Mouse (Mus musculus) gastrocnemius, adult 2 months (tissue): ENCODE data around the gene Rps18. TPM values are rescaled to one million over a fixed set of nuclear protein-coding genes. Genes with fewer than 3 reads are reported as not detected.
"Not testable (repeated sequence)": the region's sequence is repeated elsewhere in the genome, so short reads cannot be mapped to it uniquely, and the experiment has no call there.

ENCODE experiments used
- DNase-seq: peaks from one replicate; pipeline ENCODE4 v3.0.0; 2022
- H3K27ac ChIP-seq: fragments of 200-600 bp; 2 replicates; pipeline ENCODE4 v1.8.1; 2022; ENCODE audit warnings: mild to moderate bottlenecking
- H3K4me3 ChIP-seq: fragments of 200-600 bp; 2 replicates; pipeline ENCODE4 v1.8.1; 2022; ENCODE audit warnings: mild to moderate bottlenecking, moderate library complexity
- CTCF ChIP-seq: fragments of 200-600 bp; IDR thresholded peaks from 2 replicates; pipeline ENCODE4 v1.8.1; 2022; ENCODE audit warnings: antibody characterized with exemption, mild to moderate bottlenecking, moderate library complexity
- intact Hi-C: fragments of 180-260 bp; cut with DNase I; formaldehyde crosslinking; loops from one replicate; pipeline ENCODE4 v1.15.1; 2025
- total RNA-seq, 2 experiments: library from RNA; stranded (reverse); gene quantifications; 2 replicates each; pipeline ENCODE4 v1.2.3; 2021

The Rps18 gene
- total RNA-seq, 2 experiments from 2014 or later, result 364 to 443 TPM

DNA sequence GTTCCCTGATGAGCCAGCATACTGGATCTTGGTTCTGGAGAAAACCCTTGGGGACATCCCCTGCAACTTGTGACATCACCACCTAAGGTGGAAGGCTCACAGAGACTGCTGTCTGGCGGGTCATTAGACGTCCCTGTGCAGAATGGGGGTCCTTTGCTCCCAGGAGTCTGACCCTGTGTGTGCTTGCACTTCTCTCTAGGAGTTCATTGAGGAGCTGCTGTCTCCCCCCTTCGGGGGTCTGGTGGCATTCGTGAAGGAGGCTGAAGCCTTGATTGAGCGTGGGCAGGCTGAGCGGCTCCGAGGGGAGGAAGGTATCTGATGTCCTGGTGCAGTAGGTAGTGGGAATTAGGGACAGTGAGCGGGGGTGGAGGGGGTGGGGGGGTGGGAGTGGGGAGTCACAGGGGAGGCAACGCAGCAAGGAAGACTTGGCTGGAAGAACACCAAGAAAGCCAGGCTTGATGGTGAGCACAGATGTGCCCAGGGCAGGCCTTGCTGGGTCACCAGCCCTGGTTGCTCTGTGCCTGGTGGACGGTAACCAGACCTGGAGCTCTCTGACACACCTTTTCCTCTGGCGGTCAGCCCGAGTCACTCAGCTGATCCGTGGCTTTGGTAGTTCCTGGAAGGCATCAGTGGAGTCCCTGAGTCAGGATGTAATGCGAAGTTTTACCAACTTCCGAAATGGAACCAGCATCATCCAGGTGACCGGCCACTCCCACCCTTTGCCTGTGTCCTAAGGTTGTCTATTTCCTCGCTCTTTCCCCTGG is 9.5 kb upstream of the Rps18 start:
- DNase-seq, result no peak
- no peak overlapping the region for H3K27ac ChIP-seq
- intact Hi-C loops, result no loop called here

DNA sequence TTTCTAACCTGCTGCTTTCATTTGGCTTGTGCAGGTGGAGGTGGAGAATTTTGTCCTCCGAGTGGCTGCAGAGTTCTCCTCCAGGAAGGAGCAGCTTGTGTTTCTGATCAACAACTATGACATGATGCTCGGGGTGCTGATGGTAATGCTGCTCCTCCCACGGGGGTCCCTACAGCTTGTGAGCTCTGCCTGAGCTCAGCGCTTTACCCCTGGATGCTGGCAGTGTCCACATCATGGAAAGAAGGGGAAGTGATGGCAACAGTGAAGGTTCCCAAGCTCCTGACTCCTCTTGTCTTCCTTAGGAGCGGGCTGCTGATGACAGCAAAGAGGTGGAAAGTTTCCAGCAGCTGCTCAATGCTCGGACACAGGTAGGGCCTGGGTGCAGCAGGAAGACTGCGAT is 7.1 kb upstream of the Rps18 start:
- Histone ChIP-seq H3K4me3 (no peak overlapping the region), H3K27ac (no peak overlapping the region)
- intact Hi-C loops, result no loop called here
- TF ChIP-seq CTCF, result no peak
- DNase-seq, result no peak

More for the DNA sequence above, 9.5 kb upstream of the Rps18 start:
- TF ChIP-seq CTCF, result no peak
- no peak overlapping the region for H3K4me3 ChIP-seq

DNA sequence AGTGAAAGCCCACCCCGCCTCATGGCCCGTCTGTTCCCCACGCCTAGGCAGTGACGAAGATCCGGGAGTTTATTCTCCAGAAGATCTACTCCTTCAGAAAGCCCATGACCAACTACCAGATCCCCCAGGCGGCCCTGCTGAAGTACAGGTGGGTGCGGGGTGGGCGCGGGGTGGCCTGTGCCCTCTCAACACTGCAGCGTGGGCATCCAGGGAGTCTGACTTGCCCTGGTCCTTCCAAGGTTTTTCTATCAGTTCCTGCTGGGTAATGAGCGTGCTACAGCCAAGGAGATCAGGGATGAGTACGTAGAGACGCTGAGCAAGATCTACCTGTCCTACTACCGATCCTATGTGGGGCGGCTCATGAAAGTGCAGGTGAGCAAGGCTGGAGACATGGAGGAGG is 4.1 kb upstream of the Rps18 start:
- no peak for DNase-seq
- H3K4me3 ChIP-seq, result no peak overlapping the region
- intact Hi-C loops, result loop anchor here (2.0 to 5.0 kb wide), 2 partner anchors 62 to 1319 kb away; partner anchors contain the start of gene Ring1
- TF ChIP-seq CTCF, result no peak
- H3K27ac ChIP-seq, result no peak overlapping the region

DNA sequence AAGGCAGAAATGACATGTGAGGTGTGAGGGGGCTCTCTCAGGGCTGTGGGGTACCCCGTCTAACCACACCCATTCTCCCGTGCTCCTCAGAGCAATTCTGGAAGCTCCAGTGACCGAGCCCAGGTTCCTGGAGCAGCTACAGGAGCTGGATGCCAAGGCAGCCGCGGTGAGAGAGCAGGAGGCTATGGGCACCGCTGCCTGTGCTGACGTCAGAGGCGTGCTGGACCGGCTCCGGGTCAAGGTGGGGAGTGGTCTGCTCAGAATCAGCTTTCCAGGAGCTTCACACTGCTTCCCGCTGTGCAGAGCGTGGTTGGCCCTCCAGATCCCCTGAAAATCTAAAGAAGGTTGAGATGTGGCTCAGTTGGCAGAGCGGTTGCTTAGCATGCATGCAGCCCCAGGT is 3.3 kb upstream of the Rps18 start:
- peak; percentile 37 for DNase-seq

DNA sequence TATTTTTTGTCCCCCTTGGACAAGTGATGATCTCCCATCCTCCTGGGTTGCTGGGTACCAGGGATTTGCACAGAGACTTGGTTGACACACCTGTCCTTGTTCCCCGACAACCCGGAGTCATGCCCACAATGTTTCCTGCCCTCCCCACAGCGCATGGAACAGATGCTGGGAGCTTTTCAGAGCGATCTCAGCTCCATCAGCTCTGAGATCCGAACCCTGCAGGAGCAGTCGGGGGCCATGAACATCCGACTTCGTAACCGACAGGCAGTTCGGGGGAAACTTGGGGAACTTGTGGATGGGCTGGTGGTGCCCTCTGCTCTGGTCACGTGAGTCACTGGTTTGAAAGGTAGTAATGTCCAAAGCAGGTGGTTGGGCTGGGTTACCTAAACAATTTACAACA is 2.6 kb upstream of the Rps18 start:
- TF ChIP-seq CTCF, result no peak
- intact Hi-C loops, result loop anchor here (5.0 kb wide), 1 partner anchor 64 kb away; the partner anchor contains the start of gene Ring1

More for the DNA sequence above, 3.3 kb upstream of the Rps18 start:
- H3K4me3 ChIP-seq, result no peak overlapping the region
- intact Hi-C loops, result loop anchor here (5.0 kb wide), 1 partner anchor 63 kb away; the partner anchor contains the start of gene Ring1
- TF ChIP-seq CTCF, result no peak
- H3K27ac ChIP-seq, result no peak overlapping the region

DNA sequence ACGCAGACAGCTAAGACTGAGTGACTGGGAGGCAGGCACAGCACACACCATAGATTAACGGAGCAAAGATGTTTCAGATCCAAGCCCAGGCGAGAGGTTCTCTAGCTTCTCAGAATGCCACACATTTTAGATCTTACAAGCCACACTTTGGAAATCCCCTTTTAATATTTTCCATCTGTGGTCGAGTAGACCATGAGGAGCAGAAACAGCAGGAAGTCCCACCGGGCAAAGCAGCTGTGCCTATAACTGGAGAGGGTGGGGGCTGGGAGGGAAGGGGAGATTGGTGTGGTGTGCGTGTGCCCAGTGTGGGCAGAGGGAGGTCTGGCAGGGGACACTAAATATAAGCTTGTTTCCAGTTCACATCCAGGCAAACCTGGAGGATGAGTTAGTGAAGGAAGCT is 1.7 kb upstream of the Rps18 start:
- intact Hi-C loops, result loop anchor here (5.0 kb wide), 1 partner anchor 65 kb away; the partner anchor contains the start of gene Ring1
- no peak overlapping the region for H3K27ac ChIP-seq
- H3K4me3 ChIP-seq, result no peak overlapping the region
- TF ChIP-seq CTCF, result no peak
- DNase-seq, result no peak

More for the DNA sequence above, 2.6 kb upstream of the Rps18 start:
- no peak for DNase-seq
- no peak overlapping the region for H3K27ac ChIP-seq
- H3K4me3 ChIP-seq, result no peak overlapping the region

DNA sequence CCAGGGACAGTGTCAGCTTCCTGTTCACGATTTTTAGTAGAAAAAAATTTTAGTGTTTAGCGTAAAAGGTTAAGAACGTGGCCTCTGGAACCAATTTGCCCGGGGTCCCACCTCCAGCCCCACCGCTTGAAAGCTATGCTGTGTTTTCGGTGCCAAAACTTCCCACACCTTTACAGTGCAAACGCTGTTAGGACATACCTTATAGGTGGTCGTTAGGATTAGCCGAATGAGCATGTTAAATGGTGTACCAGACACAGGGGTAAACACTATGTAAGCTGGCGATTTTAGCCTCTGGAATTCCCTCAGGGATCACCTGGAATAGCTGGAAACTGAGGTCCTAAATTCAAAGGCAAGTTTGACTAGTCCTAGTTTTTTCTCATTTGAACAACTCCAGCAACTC is 535 bp upstream of the Rps18 start:
- Histone ChIP-seq H3K27ac (peak overlapping the region; percentile 98), H3K4me3 (peak overlapping the region; percentile 92)
- no peak for DNase-seq
- intact Hi-C loops, result loop anchor here (5.0 kb wide), 1 partner anchor 66 kb away; the partner anchor contains the start of gene Ring1
- no peak for TF ChIP-seq CTCF

DNA sequence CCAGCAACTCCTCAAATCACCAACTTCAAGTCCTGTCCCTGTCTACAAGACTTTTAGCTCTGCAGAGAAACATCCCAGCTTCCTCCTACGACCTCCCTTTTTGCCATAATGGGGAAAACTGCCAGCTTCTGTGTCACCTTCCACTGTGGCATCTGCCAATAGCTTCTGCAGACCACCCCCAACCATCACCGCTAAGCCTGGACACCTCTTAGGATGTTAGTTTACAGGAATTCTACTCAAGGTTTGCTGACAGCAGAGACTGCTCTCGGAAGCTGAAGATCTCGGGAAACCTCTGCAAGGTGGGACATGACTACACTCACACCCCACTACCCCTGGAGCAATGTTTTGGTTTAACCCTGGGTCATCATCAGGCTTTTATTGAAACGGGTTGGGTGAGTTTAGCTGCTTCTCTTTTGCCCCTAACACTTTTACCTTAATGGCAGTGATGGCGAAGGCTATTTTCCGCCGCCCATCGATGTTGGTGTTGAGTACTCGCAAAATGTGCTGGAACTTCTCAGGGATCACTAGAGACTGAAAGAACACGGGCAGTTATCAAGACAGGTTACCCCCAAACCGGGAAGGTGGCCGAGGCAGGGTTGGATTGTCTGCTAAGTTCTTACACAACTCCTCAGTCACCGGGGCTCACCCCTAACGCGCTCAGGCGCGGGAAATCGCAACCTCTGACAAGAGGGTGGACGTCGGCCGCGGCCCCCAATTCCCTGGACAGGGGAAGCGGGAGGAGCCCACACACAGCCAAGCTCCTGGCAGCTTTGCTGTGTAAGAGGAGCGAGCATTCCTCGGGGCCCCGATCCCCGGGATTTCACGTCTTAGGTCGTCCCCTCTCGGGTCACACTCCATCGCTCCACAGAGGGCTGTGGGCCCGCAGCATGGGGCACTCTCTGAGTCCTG is 901 bp downstream of the Rps18 start:
- H3K4me3 ChIP-seq, result peak overlapping the region; percentile 92
- DNase-seq, result peak; percentile 66
- H3K27ac ChIP-seq, result peak overlapping the region; percentile 98
- intact Hi-C loops, result loop anchor here (2.0 to 5.0 kb wide), 2 partner anchors 14 to 67 kb away; partner anchors contain the start of genes Pfdn6, Ring1 and Wdr46
- no peak for TF ChIP-seq CTCF

DNA sequence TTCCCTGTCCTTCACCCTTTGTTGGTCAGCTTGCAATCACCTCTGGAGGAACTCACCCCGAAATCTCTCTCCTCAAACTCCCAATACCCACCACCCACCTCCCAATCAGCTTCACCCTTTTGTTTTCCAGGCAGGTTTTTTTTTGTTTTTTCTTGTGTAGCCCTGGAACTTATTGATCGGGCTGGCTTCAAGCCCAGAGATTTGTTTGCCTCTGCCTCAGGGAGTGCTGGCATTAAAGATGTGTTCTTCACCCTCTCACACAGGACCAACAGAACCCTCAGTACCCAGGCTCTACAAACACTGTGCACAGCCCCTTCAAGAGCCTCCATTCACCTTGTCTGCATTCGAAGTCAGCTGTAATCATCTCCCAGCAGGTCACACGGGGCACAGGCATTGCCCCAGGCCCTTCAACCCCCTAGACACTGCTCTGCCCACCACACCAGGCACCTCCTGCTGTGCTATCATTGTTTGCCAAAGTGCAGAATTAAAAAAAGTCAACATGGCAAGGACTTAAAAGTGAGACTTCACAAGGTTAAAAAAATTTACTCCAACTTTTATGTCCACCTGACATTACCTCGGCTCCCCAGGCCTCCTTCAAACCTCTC is 1.7 kb downstream of the Rps18 start:
- DNase-seq, result no peak
- intact Hi-C loops, result loop anchor here (2.0 kb wide), 1 partner anchor 13 kb away; the partner anchor contains the start of genes Pfdn6 and Wdr46
- Histone ChIP-seq H3K27ac (peak overlapping the region; percentile 98), H3K4me3 (peak overlapping the region; percentile 92)
- no peak for TF ChIP-seq CTCF

DNA sequence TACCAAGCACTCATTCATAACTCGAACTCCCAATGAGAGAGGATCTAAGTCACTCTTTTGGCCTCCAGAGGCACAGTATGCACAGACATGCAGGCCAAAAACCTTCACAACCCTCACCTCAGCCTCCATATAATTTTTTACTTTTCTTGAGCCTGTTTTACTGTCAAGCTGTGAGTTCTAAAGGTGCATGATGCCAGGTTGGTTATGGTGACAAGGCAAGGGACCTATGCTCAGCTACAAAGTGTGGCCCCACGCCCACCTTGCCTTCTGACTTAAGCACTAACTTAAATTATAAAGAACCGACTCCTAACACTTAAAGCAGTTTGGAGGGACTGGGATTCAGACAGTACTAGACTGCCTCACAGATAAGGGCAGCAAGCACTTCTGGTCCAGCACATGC is 2.5 kb downstream of the Rps18 start:
- no peak for TF ChIP-seq CTCF
- no peak for DNase-seq
- no peak overlapping the region for H3K4me3 ChIP-seq
- intact Hi-C loops, result no loop called here
- H3K27ac ChIP-seq, result no peak overlapping the region

DNA sequence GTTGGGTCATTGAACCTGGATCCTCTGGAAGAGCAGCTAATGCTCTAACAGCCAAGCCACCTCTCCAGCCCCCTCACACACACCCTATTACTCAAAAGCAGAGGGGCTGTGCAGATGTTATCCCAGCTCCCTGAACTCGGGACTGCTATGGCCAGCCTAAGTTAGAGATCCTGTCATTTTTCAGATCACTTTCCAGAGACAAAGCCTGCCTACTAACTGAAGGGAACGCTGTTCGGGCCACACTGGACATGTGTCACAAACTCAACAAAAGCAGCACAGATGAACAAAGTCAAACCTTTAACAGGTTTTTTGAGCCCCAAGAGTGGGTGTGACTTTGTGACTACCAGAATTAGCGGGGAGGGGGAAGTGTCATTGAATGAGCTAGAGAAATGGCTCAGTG is 2.9 kb downstream of the Rps18 start:
- TF ChIP-seq CTCF, result no peak
- intact Hi-C loops, result no loop called here
- DNase-seq, result no peak
- H3K27ac ChIP-seq, result no peak overlapping the region
- no peak overlapping the region for H3K4me3 ChIP-seq

DNA sequence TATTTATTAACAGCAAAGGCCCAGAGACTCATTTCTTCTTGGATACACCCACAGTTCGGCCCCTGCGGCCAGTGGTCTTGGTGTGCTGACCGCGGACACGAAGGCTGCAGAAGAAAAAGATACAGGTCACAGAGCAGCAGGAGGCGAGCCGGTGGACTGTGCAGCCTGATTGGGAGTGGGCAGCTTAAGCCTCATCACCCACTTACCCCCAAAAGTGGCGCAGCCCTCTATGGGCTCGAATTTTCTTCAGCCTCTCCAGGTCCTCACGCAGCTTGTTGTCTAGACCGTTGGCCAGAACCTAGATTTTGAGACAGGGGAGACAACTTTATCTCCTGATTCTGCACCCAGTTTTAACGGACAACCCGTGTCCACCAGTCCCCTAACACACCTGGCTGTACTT is 3.8 kb downstream of the Rps18 start:
- intact Hi-C loops, DNase-seq, H3K27ac ChIP-seq: not testable (repeated sequence)
- peak overlapping the region; percentile 73 for H3K4me3 ChIP-seq
